ENCODE assay signal across 8 mouse cellular contexts in genomic region chr5:108628891-108629633, GRCm38 (mm10). TPM values are rescaled to one million over a fixed set of nuclear protein-coding genes. Genes with fewer than 3 reads are reported as not detected.
DNase-seq lines count a peak whose midpoint lies in the region; ATAC-seq lines count a peak whose summit lies in the region.

No protein-coding gene starts in this region.

- H3K27ac ChIP-seq in hindbrain, embryonic 16.5 days (ENCODE audit: low read depth, low read length): peak overlapping the region; percentile 91
- peak overlapping the region; percentile 90 for H3K27ac ChIP-seq in midbrain, embryonic 14.5 days (replicated peaks; ENCODE audit: low read depth, low read length)

- 1% methylated on average over 32 of the region's 32 CpGs for WGBS in hindbrain, embryonic 16.5 days
- WGBS in midbrain, embryonic 14.5 days: 2% methylated on average over 32 of the region's 32 CpGs

- H3K9me3 ChIP-seq in hindbrain, embryonic 16.5 days (ENCODE audit: control insufficient read depth, low read length): no peaks in the 10 kb centered on the region
- no peaks in the 10 kb centered on the region for H3K9me3 ChIP-seq in midbrain, embryonic 14.5 days (ENCODE audit: control insufficient read depth, low read length)

- DNase-seq in embryo, embryonic 11.5 days (ENCODE audit: low read depth, low spot score): peak; percentile 3
- no peak for DNase-seq in embryo, embryonic 10 days (ENCODE audit: low spot score)
- peak; percentile 6 to 9 for DNase-seq in urinary bladder, postnatal 36 days (ENCODE audit: low spot score in 2 of 2)
- no peak for DNase-seq in urinary bladder, postnatal 25 days (ENCODE audit: low spot score)
- DNase-seq in midbrain, embryonic 14.5 days: no peak
- DNase-seq in urinary bladder, adult 18-20 months (ENCODE audit: low spot score in 2 of 2): no peak
- DNase-seq in adrenal gland, adult (ENCODE audit: inconsistent age in 2 of 2, low spot score in 1 of 2): no peak

- peak; percentile 87 for ATAC-seq in hindbrain, embryonic 16.5 days
- ATAC-seq in midbrain, embryonic 14.5 days (ENCODE audit: low FRiP score, low TSS enrichment): peak; percentile 83

- peak overlapping the region; percentile 99 for H3K9ac ChIP-seq in hindbrain, embryonic 16.5 days (ENCODE audit: low read depth, low read length)
- peak overlapping the region; percentile 95 for H3K9ac ChIP-seq in midbrain, embryonic 14.5 days (replicated peaks; ENCODE audit: low read length)

- peaks cover 2% of the 10 kb centered on the region for H3K36me3 ChIP-seq in hindbrain, embryonic 16.5 days (ENCODE audit: control insufficient read depth, insufficient read depth, low read length)
- peaks cover 8% of the 10 kb centered on the region for H3K36me3 ChIP-seq in midbrain, embryonic 14.5 days (ENCODE audit: control insufficient read depth, insufficient read depth, low read length)

- peaks cover 19% of the 10 kb centered on the region for H3K4me1 ChIP-seq in hindbrain, embryonic 16.5 days (ENCODE audit: control insufficient read depth, insufficient read depth, low read depth, low read length)
- H3K4me1 ChIP-seq in midbrain, embryonic 14.5 days (ENCODE audit: control insufficient read depth, insufficient read depth, low read length): peaks cover 16% of the 10 kb centered on the region

- H3K4me3 ChIP-seq in hindbrain, embryonic 16.5 days (ENCODE audit: low read length): peak overlapping the region; percentile 98
- peak overlapping the region; percentile 95 for H3K4me3 ChIP-seq in midbrain, embryonic 14.5 days (replicated peaks; ENCODE audit: low read depth, low read length)

- peak overlapping the region; percentile 90 for H3K4me2 ChIP-seq in hindbrain, embryonic 16.5 days (ENCODE audit: low read length)
- H3K4me2 ChIP-seq in midbrain, embryonic 14.5 days (ENCODE audit: low read length): peak overlapping the region; percentile 95

- no peaks in the 10 kb centered on the region for H3K27me3 ChIP-seq in hindbrain, embryonic 16.5 days (replicated peaks; ENCODE audit: control insufficient read depth, insufficient read depth, low read length)
- no peaks in the 10 kb centered on the region for H3K27me3 ChIP-seq in midbrain, embryonic 14.5 days (ENCODE audit: control insufficient read depth, insufficient read depth, low read length)

RNA-seq across cellular contexts. Expression of gene Gak, which starts 0.5 kb away (rescaled TPM):
- 47.5 and 56.5 TPM in 2 replicates for polyA plus RNA-seq in hindbrain, embryonic 16.5 days (2015; fragmentation: Nextera tagmentation; extraction: Ambion mirVana)
- 42.4 and 50.9 TPM in 2 replicates for polyA plus RNA-seq in midbrain, embryonic 14.5 days (2014; fragmentation: Nextera tagmentation; extraction: Ambion mirVana)

RNA-seq across cellular contexts. Expression of gene Tmem175, which starts 0.5 kb away (rescaled TPM):
- polyA plus RNA-seq in hindbrain, embryonic 16.5 days (2015; fragmentation: Nextera tagmentation; extraction: Ambion mirVana): 28.6 and 30.9 TPM in 2 replicates
- 25.7 and 29.9 TPM in 2 replicates for polyA plus RNA-seq in midbrain, embryonic 14.5 days (2014; fragmentation: Nextera tagmentation; extraction: Ambion mirVana)

RNA-seq across cellular contexts. Expression of gene Idua, which starts 31.1 kb away (rescaled TPM):
- polyA plus RNA-seq in hindbrain, embryonic 16.5 days (2015; fragmentation: Nextera tagmentation; extraction: Ambion mirVana): 13.3 and 13.7 TPM in 2 replicates
- polyA plus RNA-seq in midbrain, embryonic 14.5 days (2014; fragmentation: Nextera tagmentation; extraction: Ambion mirVana): 11.9 and 12.7 TPM in 2 replicates

RNA-seq across cellular contexts. Expression of gene Dgkq, which starts 40.4 kb away (rescaled TPM):
- polyA plus RNA-seq in hindbrain, embryonic 16.5 days (2015; fragmentation: Nextera tagmentation; extraction: Ambion mirVana): 26.6 and 33.4 TPM in 2 replicates
- 24.4 and 32.5 TPM in 2 replicates for polyA plus RNA-seq in midbrain, embryonic 14.5 days (2014; fragmentation: Nextera tagmentation; extraction: Ambion mirVana)

RNA-seq across cellular contexts. Expression of gene Slc26a1, which starts 46.3 kb away (rescaled TPM):
- polyA plus RNA-seq in hindbrain, embryonic 16.5 days (2015; fragmentation: Nextera tagmentation; extraction: Ambion mirVana): 3.6 and 3.9 TPM in 2 replicates
- 2.9 and 3.6 TPM in 2 replicates for polyA plus RNA-seq in midbrain, embryonic 14.5 days (2014; fragmentation: Nextera tagmentation; extraction: Ambion mirVana)

Comparison
In these comparisons a context has a peak if more than half of its experiments do, and no peak if none do; other contexts are left out.
1. DNase-seq: peak in embryo, embryonic 11.5 days (single experiment) and urinary bladder, postnatal 36 days (2 of 2); none in embryo, embryonic 10 days (single experiment), urinary bladder, postnatal 25 days (single experiment), midbrain, embryonic 14.5 days (single experiment), urinary bladder, adult 18-20 months (0 of 2) and adrenal gland, adult (0 of 2).